Mouse (Mus musculus) lung, adult 2 months (tissue): Measurements from ENCODE around the gene Cntfr.
"Not testable (repeated sequence)": the region's sequence is repeated elsewhere in the genome, so short reads cannot be mapped to it uniquely, and the experiment has no call there.

ENCODE experiments used
- CTCF ChIP-seq: fragments of 200-500 bp; IDR thresholded peaks from 2 replicates; pipeline ENCODE4 v1.5.1; 2011; ENCODE audit warnings: mild to moderate bottlenecking, low read length, control low read depth; ENCODE audit not compliant: insufficient read depth
- POLR2A ChIP-seq: fragments of 200-500 bp; IDR thresholded peaks from 2 replicates; pipeline ENCODE4 v1.6.1; 2011; ENCODE audit warnings: low read depth, mild to moderate bottlenecking, control low read depth, low read length, borderline replicate concordance; ENCODE audit errors: extremely low read depth

DNA sequence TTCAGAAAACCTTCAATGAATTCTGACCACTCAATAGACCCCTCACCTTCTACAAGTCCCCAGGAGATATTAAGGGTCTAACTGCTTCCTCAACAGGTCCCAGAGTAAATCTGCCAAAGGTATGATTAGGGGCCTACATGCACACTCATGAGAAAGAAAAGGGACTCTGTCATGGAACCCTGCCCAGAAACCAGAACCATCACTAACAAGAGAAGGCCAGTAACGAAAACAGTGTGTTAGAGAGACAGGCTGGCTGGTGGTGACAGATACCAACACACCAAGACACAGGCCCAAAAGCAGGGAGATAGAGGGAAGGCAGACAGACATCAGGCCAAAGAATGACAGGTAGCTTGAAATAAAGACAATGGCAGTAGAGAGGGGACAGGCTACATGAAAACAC lies 8.3 kb downstream of the Cntfr start:
- not testable (repeated sequence) for TF ChIP-seq CTCF, POLR2A
